Mouse (Mus musculus) left cerebral cortex, adult 2 months (tissue): ENCODE results near the gene Scaper. TPM values are rescaled to one million over a fixed set of nuclear protein-coding genes. Genes with fewer than 3 reads are reported as not detected.

Source experiments
- DNase-seq, 2 experiments: peaks; one replicate each; pipeline ENCODE4 v3.0.0; 2021 to 2022; ENCODE audit warnings: low spot score in 2 of 2, mixed read lengths in 1 of 2; ENCODE audit errors: extremely low spot score in 1 of 2
- H3K27ac ChIP-seq: fragments of 200-600 bp; 2 replicates; pipeline ENCODE4 v1.8.1; 2022
- H3K4me3 ChIP-seq: fragments of 200-600 bp; 2 replicates; pipeline ENCODE4 v1.8.1; 2022
- CTCF ChIP-seq: fragments of 200-600 bp; IDR thresholded peaks from 2 replicates; pipeline ENCODE4 v1.8.1; 2022; ENCODE audit warnings: antibody characterized with exemption, mild to moderate bottlenecking, moderate library complexity
- intact Hi-C: fragments of 180-260 bp; cut with DNase I; formaldehyde crosslinking; loops from one replicate; pipeline ENCODE4 v1.15.1; 2025
- total RNA-seq, 2 experiments: library from RNA; stranded (reverse); gene quantifications; 2 replicates each; pipeline ENCODE4 v1.2.3; 2021

Scaper gene
- total RNA-seq, 2 experiments from 2014 or later, result 31.9 to 33.1 TPM

DNA sequence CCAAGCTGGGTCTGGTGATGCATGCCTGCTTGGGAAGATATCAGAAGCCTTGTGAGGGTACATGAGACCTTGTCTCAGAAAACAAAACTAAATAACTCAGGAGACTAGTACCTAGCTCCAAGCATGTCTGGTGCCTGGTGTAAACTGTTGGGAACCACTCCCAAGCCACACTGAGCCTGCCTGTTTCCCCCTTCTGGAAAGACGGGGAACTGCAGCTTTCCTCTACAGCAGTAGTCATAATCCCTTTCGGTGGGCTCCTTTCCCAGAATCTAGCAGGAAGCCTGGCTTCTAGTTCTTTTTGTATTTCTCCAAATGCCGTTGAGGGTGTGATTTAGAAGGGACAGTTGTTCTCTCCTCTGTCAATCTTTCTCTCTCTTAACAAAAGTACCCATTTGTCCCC is 402.0 kb downstream of the Scaper start:
- no peak overlapping the region for H3K27ac ChIP-seq
- no peak overlapping the region for H3K4me3 ChIP-seq
- intact Hi-C loops, result loop anchor here (1.0 kb wide), 1 partner anchor 107 kb away; no protein-coding TSS in a partner anchor
- DNase-seq, result peak in 1 of 2 experiments; percentile 43
- peak; percentile 78 for TF ChIP-seq CTCF

DNA sequence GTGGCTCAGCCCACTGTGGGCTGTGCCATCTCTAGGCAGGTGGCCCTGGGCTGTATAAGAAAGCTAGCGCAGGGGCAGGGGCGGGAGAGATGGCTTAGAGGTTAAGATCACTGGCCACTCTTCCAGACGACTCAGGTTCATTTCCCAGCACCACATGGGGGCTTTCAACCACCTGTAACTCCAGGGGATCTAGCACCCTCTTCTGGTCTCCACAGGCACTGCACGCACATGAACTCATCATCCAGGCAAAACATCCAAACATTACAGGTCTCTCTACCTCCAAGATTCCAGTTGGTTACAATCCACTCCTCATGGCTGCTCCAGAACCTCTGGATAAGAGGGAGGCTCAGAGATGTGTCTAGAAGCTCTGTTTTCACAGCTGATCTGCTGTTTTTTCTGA is 412.2 kb downstream of the Scaper start:
- intact Hi-C loops, result no loop called here
- Histone ChIP-seq H3K27ac (no peak overlapping the region), H3K4me3 (no peak overlapping the region)
- DNase-seq, result no peak
- peak; percentile 32 for TF ChIP-seq CTCF

DNA sequence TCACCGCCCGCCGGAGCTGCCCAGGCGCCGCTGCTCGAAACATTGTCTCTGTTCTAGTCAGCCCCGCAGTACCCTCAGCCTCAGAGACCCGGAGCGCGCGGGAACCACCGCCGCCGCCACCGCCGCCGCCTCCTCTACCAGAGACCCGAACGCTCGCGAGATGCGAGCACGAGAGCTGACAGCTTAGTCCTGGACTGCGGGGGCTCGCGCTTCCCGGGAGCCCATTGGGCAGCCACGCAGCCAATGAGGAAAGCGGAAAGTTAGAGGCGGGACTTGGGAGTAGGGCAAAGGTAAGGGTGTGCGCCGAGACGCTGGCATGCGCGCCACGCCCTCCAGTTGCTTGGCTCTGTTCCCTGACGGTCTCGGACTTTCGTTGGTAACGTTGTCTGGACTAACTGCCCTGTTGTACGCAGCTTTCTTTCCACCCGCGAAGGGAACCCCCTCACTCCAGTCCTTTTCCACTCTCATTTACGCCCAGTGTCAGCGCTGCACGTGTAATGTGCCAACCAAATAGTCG is 425.8 kb downstream of the Scaper start, which contains the start of gene Etfa:
Gene Etfa (minus strand): TSS at position 217 of the 517 bp plus-strand sequence.
- intact Hi-C loops, result no loop called here
- peak; percentile 90 to 93 for DNase-seq
- Histone ChIP-seq H3K4me3 (peak within 1 kb of the TSS; percentile 92), H3K27ac (peak within 1 kb of the TSS; percentile 93)
- no peak for TF ChIP-seq CTCF

- Histone ChIP-seq H3K4me3 (peak overlapping the region; percentile 92), H3K27ac (peak overlapping the region; percentile 93)
- intact Hi-C loops, result no loop called here
- no peak for TF ChIP-seq CTCF
- peak in 1 of 2 experiments; percentile 30 for DNase-seq
These were observed 426.4 kb downstream of the Scaper start for GRCm38 (mm10) chr9:55511521-55511993.

GRCm38 (mm10) chr9:55510651-55511235 is 427.2 kb downstream of the Scaper start:
- no peak for DNase-seq
- no peak for TF ChIP-seq CTCF
- intact Hi-C loops, result no loop called here
- Histone ChIP-seq H3K4me3 (no peak overlapping the region), H3K27ac (no peak overlapping the region)

DNA sequence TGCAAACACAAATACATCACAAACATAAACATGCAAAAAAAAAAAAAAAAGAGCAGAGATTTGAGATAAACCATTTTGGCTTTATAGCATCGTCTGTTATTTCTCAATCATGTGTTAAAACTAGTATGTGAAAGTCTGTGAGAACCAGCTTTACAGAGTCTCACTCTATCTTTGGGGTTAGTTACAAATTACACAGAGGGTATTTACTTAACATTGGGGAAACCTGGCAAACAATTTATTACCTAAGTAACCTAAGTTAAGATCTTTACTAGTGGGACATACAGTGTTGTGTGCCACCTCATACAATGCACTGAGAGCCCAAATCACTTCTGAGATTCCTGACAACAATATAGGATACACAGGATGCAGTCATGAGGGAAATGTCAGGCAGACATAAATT is 428.2 kb downstream of the Scaper start:
- no peak overlapping the region for H3K4me3 ChIP-seq
- TF ChIP-seq CTCF, result no peak
- H3K27ac ChIP-seq, result no peak overlapping the region
- intact Hi-C loops, result no loop called here
- DNase-seq, result no peak

DNA sequence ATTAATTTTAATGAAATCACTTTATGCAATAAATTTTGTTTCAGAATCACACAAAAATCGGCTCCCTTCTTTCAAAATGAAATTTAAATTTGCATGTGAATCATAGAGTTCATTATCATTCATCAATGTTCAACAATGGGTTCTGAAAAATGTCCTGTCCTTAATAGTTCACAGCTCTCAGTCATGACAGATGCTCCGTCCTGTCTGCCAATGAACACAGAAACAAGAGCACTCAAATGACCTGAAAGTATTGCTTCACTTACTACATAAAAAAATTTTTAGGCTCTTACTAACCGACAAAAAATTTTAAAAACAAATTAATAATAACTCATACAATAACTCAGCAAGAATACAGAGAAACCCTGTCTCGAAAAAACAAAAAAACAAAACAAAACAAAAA is 429.2 kb downstream of the Scaper start:
- no peak overlapping the region for H3K4me3 ChIP-seq
- no peak for DNase-seq
- H3K27ac ChIP-seq, result no peak overlapping the region
- TF ChIP-seq CTCF, result no peak
- intact Hi-C loops, result no loop called here

DNA sequence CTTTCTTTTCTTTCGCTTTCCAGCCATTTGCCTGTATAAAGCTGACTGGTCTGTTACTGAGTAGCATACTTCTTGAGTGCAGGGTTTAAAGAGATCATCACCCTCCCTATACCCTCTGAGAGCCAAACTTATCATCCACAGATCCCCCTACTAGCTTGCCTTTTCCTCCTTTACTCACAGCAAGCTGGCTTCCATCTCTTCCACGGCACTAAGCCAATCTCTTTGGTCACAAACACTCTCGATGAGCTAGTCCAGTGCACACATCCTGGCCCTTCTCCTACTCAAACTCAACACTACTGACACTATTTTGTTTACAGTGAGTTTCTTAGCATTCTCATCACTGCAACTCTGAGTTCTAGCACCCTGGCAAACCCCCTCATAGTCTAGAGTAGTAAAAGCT is 430.0 kb downstream of the Scaper start:
- H3K4me3 ChIP-seq, result no peak overlapping the region
- H3K27ac ChIP-seq, result no peak overlapping the region
- intact Hi-C loops, result no loop called here
- DNase-seq, result no peak
- TF ChIP-seq CTCF, result no peak

Other genes starting within 250 kb of the Scaper start
- gene 4930563M21Rik, start 72.4 kb upstream of the Scaper start, total RNA-seq, result not detected
- 100 to 1,000 TPM in 1 of 2 experiments, 10 to 100 TPM in 1; 98.6 to 101 TPM for gene Rcn2, start 103.7 kb upstream of the Scaper start, total RNA-seq
- 1 to 10 TPM; 2.3 to 4.6 TPM for gene Pstpip1, start 151.8 kb upstream of the Scaper start, total RNA-seq
- gene Tspan3, start 227.4 kb upstream of the Scaper start, total RNA-seq, result 100 to 1,000 TPM; 337 to 351 TPM